Mouse (Mus musculus) CH12.LX (cell line): ENCODE data around the gene Sema5b. TPM values are rescaled to one million over a fixed set of nuclear protein-coding genes. Genes with fewer than 3 reads are reported as not detected.

Experiments
- DNase-seq: peaks from one replicate; pipeline ENCODE4 v3.0.0-alpha.2; 2013; ENCODE audit errors: extremely low read depth
- H3K27ac ChIP-seq: 2 replicates; pipeline ENCODE4 v1.5.1; 2012; ENCODE audit warnings: low read depth, mild to moderate bottlenecking, control low read depth, moderate library complexity; ENCODE audit not compliant: insufficient read depth
- H3K27me3 ChIP-seq: replicated peaks from 2 replicates; pipeline ENCODE3; 2012; ENCODE audit warnings: inconsistent platforms
- H3K36me3 ChIP-seq, 2 experiments: replicated peaks in 1 of 2; 2 replicates each; pipeline versions ENCODE3 to v1.6.1; 2012; ENCODE audit warnings: inconsistent platforms in 1 of 2, low read length in 1 of 2, mild to moderate bottlenecking in 1 of 2, mixed read lengths in 1 of 2, moderate library complexity in 1 of 2; ENCODE audit not compliant: control insufficient read depth in 1 of 2, insufficient read depth in 1 of 2
- H3K4me1 ChIP-seq, 2 experiments: 2 replicates each; pipeline ENCODE4 v1.6.1; 2012; ENCODE audit warnings: inconsistent platforms in 1 of 2, moderate library complexity in 1 of 2; ENCODE audit not compliant: insufficient read depth in 2 of 2, control insufficient read depth in 1 of 2
- H3K4me2 ChIP-seq: 2 replicates; pipeline ENCODE4 v1.6.1; 2012; ENCODE audit warnings: low read depth, mild to moderate bottlenecking, control low read depth; ENCODE audit not compliant: poor library complexity, insufficient read depth, severe bottlenecking
- H3K4me3 ChIP-seq, 3 experiments: fragments of 150-350 bp in 1 of 3; sonication (generic) in 1 of 3; replicated peaks in 1 of 3; 2 replicates each; pipeline versions ENCODE3 to v1.5.1; 2011 to 2012; ENCODE audit warnings: low read depth in 2 of 3, low read length in 2 of 3, mild to moderate bottlenecking in 2 of 3, moderate library complexity in 2 of 3, control low read depth in 1 of 3, improper control_type of control experiment in 1 of 3, inconsistent platforms in 1 of 3, mixed read lengths in 1 of 3; ENCODE audit not compliant: poor library complexity in 1 of 3
- H3K79me2 ChIP-seq: replicated peaks from 2 replicates; pipeline ENCODE4 v1.6.1; 2012; ENCODE audit warnings: mild to moderate bottlenecking, moderate library complexity; ENCODE audit not compliant: control insufficient read depth, poor library complexity, insufficient read depth, severe bottlenecking; ENCODE audit errors: extremely low read depth
- H3K9ac ChIP-seq: 2 replicates; pipeline ENCODE4 v1.6.1; 2012; ENCODE audit warnings: low read depth, mild to moderate bottlenecking, control low read depth, moderate library complexity; ENCODE audit not compliant: insufficient read depth
- H3K9me3 ChIP-seq: replicated peaks from 2 replicates; pipeline ENCODE3; 2012; ENCODE audit warnings: low read length, inconsistent platforms, mixed read lengths
- CHD1 ChIP-seq: IDR thresholded peaks from 2 replicates; pipeline ENCODE4 v1.6.1; 2012; ENCODE audit warnings: low read depth, low read length, improper control_type of control experiment, inconsistent platforms
- CHD2 ChIP-seq: IDR thresholded peaks from 2 replicates; pipeline ENCODE4 v1.6.1; 2011; ENCODE audit warnings: low read length, improper control_type of control experiment
- EP300 ChIP-seq: IDR thresholded peaks from 2 replicates; pipeline ENCODE4 v1.6.1; 2011; ENCODE audit warnings: low read length, improper control_type of control experiment
- GABPA ChIP-seq: IDR thresholded peaks from 2 replicates; pipeline ENCODE4 v1.6.1; 2012; ENCODE audit warnings: low read depth, low read length, improper control_type of control experiment, inconsistent platforms; ENCODE audit not compliant: insufficient replicate concordance
- HCFC1 ChIP-seq: IDR thresholded peaks from 2 replicates; pipeline ENCODE4 v1.6.1; 2012; ENCODE audit warnings: low read depth, mild to moderate bottlenecking, inconsistent platforms, low read length, improper control_type of control experiment
- JUN ChIP-seq: IDR thresholded peaks from 2 replicates; pipeline ENCODE4 v1.6.1; 2011; ENCODE audit warnings: low read depth, mild to moderate bottlenecking, low read length, improper control_type of control experiment, moderate library complexity; ENCODE audit not compliant: insufficient read depth
- MAFK ChIP-seq: IDR thresholded peaks from 2 replicates; pipeline ENCODE4 v1.6.1; 2011; ENCODE audit warnings: low read length, improper control_type of control experiment; ENCODE audit not compliant: insufficient replicate concordance
- MAZ ChIP-seq: IDR thresholded peaks from 2 replicates; pipeline ENCODE4 v1.6.1; 2012; ENCODE audit warnings: low read depth, mild to moderate bottlenecking, inconsistent platforms, low read length, improper control_type of control experiment, moderate library complexity
- MXI1 ChIP-seq: IDR thresholded peaks from 2 replicates; pipeline ENCODE4 v1.6.1; 2011; ENCODE audit warnings: mild to moderate bottlenecking, low read depth, low read length, improper control_type of control experiment
- PAX5 ChIP-seq: IDR thresholded peaks from 2 replicates; pipeline ENCODE4 v1.6.1; 2012; ENCODE audit warnings: low read length, inconsistent platforms, mixed read lengths
- POLR2A ChIP-seq: IDR thresholded peaks from 2 replicates; pipeline ENCODE4 v1.6.1; 2011; ENCODE audit warnings: low read depth, mild to moderate bottlenecking, improper control_type of control experiment, low read length
- RAD21 ChIP-seq: IDR thresholded peaks from 2 replicates; pipeline ENCODE4 v1.6.1; 2011; ENCODE audit warnings: low read depth, mild to moderate bottlenecking, low read length, improper control_type of control experiment, moderate library complexity
- TBP ChIP-seq: conservative IDR thresholded peaks from 2 replicates; pipeline ENCODE4 v1.6.1; 2011; ENCODE audit warnings: low read depth, low read length, improper control_type of control experiment
- UBTF ChIP-seq: IDR thresholded peaks from 2 replicates; pipeline ENCODE4 v1.6.1; 2012; ENCODE audit warnings: low read depth, mild to moderate bottlenecking, inconsistent platforms, low read length, improper control_type of control experiment, moderate library complexity
- ZC3H11A ChIP-seq: IDR thresholded peaks from 2 replicates; pipeline ENCODE4 v1.6.1; 2012; ENCODE audit warnings: low read depth, mild to moderate bottlenecking, inconsistent platforms, low read length, improper control_type of control experiment
- ZKSCAN1 ChIP-seq: IDR thresholded peaks from 2 replicates; pipeline ENCODE4 v1.6.1; 2012; ENCODE audit warnings: low read depth, inconsistent platforms, low read length, improper control_type of control experiment, borderline replicate concordance
- ZNF384 ChIP-seq: IDR thresholded peaks from 2 replicates; pipeline ENCODE4 v1.6.1; 2012; ENCODE audit warnings: low read depth, low read length, improper control_type of control experiment, inconsistent platforms
- dilution Hi-C: fragments of 300-500 bp; cut with MboI; formaldehyde crosslinking; loops from 2 replicates; pipeline ENCODE4 v1.14.3; 2020; ENCODE audit warnings: low sequenced_read_pairs; ENCODE audit not compliant: extremely low pct_unique_long_range_greater_than_20kb, extremely low pct_ligation_motif_present
- in situ Hi-C: fragments of 300-500 bp; cut with MboI; formaldehyde crosslinking; loops from 3 replicates; pipeline ENCODE4 v1.14.3; 2019; ENCODE audit warnings: low sequenced_read_pairs, low pct_ligation_motif_present, low pct_unique_long_range_greater_than_20kb, mixed read lengths
- polyA plus RNA-seq: library from polyadenylated mRNA; unstranded; fragments of >175 nt; gene quantifications from 2 replicates; pipeline ENCODE4 v1.2.1, GENCODE M21; 2012; ENCODE audit warnings: low read depth; ENCODE audit not compliant: insufficient read length
- total RNA-seq, 2 experiments: library from RNA; depleted of rRNA; stranded (reverse); fragments of 300-350 nt in 1 of 2; fragments of >200 nt in 1 of 2; gene quantifications; 2 replicates each; pipeline ENCODE4 v1.2.3; 2012 to 2014

Gene Sema5b
- total and polyA plus RNA-seq, 3 experiments = 0.04 TPM; not detected in 2

DNA sequence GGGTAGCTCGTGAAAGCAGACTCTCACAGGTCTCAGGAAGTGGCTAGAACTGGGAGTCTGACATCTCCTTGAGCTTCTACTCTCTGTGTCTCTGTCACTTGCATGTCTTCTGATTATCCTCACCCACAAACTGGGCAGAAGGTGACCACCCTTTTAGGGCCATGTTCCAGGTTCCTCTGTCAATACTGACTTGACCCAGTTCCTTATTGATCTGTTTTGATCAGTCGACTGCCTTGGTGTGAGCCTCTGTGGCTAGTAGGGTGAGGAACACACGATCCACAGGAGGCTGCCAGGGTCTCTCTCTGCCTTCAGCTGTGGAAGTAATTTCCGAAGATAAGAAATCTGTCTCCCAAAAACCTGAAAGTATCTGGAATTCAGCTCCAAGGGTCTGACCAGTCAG lies 76.8 kb downstream of the Sema5b start:
- Histone ChIP-seq H3K4me2 (no peak overlapping the region), H3K27me3 (peaks cover 97% of the 10 kb centered on the region), H3K9ac (no peak overlapping the region), H3K27ac (no peak overlapping the region), H3K4me3 (no peak overlapping the region), H3K9me3 (no peaks in the 10 kb centered on the region), H3K36me3 (no peaks in the 10 kb centered on the region), H3K79me2 (no peaks in the 10 kb centered on the region), H3K4me1 (peaks cover 0 to 22% of the 10 kb centered on the region in 2 experiments; a peak in 3 of 4 replicates)
- no peak for TF ChIP-seq RAD21
- no peak for TF ChIP-seq GABPA
- no peak for TF ChIP-seq MAFK
- no peak for TF ChIP-seq TBP
- no peak for TF ChIP-seq POLR2A
- no peak for TF ChIP-seq UBTF
- TF ChIP-seq CHD2 = no peak
- no peak for TF ChIP-seq PAX5
- TF ChIP-seq MAZ = no peak
- dilution Hi-C loops = no loop called here
- DNase-seq = no peak
- in situ Hi-C loops = no loop called here

- no peak overlapping the region for H3K4me3 ChIP-seq
- dilution Hi-C loops (no loop called here), in situ Hi-C loops (loop anchor here (10.0 kb wide), 3 partner anchors 78 to 308 kb away; partner anchors contain the start of gene Sema5b)
- H3K4me2 ChIP-seq = no peak overlapping the region
- TF ChIP-seq JUN (no peak), CHD1 (no peak), EP300 (no peak), MXI1 (no peak), MAZ (no peak), ZC3H11A (no peak), PAX5 (no peak), ZNF384 (no peak), POLR2A (no peak), HCFC1 (no peak), ZKSCAN1 (no peak)
- H3K9me3 ChIP-seq = no peaks in the 10 kb centered on the region
- no peaks in the 10 kb centered on the region for H3K79me2 ChIP-seq
- DNase-seq = no peak
- no peak overlapping the region for H3K27ac ChIP-seq
- H3K36me3 ChIP-seq = no peaks in the 10 kb centered on the region
- H3K27me3 ChIP-seq = peaks cover 93% of the 10 kb centered on the region
- H3K4me1 ChIP-seq = no peaks in the 10 kb centered on the region
- no peak overlapping the region for H3K9ac ChIP-seq
These were observed 82.1 kb downstream of the Sema5b start for GRCm38 (mm10) chr16:35623026-35623425.
